Mouse (Mus musculus) heart, adult 2 months (tissue): Measurements from ENCODE around the gene Dad1.

Source experiments
- CTCF ChIP-seq: fragments of 200-600 bp; IDR thresholded peaks from 2 replicates; pipeline ENCODE4 v1.8.1; 2022; ENCODE audit warnings: antibody characterized with exemption, mild to moderate bottlenecking, moderate library complexity
- EP300 ChIP-seq: fragments of 200-500 bp; IDR thresholded peaks from 2 replicates; pipeline ENCODE4 v1.6.1; 2011; ENCODE audit warnings: low read depth, low read length, control low read depth; ENCODE audit not compliant: insufficient read depth
- POLR2A ChIP-seq: fragments of 200-500 bp; IDR thresholded peaks from 2 replicates; pipeline ENCODE4 v1.6.1; 2011; ENCODE audit warnings: mild to moderate bottlenecking, low read depth, low read length, control low read depth; ENCODE audit not compliant: insufficient read depth

- TF ChIP-seq EP300 (no peak), POLR2A (no peak), CTCF (no peak)
Observed at GRCm38 (mm10) chr14:54211199-54211598, 42.7 kb downstream of the Dad1 start.
